Comparison of ENCODE assay signal across 10 mouse cellular contexts in the genomic region with DNA sequence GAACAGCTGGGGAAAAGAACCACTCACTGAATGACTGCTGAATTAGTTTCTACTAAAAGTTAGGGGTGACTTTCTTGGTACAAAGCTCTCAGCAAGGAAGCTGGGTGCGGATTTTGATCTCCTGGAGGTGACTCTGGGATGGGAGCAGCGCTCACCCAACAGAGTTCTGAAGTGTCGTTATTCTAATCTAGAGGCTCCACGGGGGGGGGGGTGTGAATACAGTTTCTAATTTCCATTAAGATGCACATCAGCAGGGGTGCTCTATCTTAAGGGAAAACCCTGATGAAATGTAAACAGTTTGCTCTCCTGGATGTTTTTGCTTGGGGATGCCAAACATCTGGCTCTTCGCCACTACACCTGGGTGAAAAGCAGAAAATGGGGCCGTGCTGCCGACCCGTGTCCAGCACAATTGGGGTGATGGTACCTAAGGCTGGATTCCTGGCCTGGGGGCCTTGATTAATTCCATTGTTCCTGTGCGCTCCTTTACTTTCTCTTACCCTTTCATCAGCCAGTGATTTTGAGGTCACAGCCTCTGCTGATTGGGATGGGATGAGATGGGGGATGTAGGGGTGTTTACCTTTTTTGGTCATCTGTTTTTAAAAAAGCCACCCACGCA. TPM values are rescaled to one million over a fixed set of nuclear protein-coding genes. Genes with fewer than 3 reads are reported as not detected.
DNase-seq lines count a peak whose midpoint lies in the region; ATAC-seq lines count a peak whose summit lies in the region.
"Had no signal": no experiment of that assay in that cellular context is flagged by ENCODE, and none has a peak within 500 bp of the region (broad histone marks: within the 10 kb centered on the region; RNA-seq: fewer than 3 reads in every experiment).

No protein-coding gene starts in this region.

- no peak for DNase-seq in heart, postnatal 25 days (ENCODE audit: low spot score)
- no peak for DNase-seq in hindbrain, embryonic 11.5 days (ENCODE audit: low spot score)
- no peak for DNase-seq in midbrain, embryonic 14.5 days
- DNase-seq in gastrocnemius, adult 8-10 months (ENCODE audit: low spot score in 2 of 2), result no peak
- DNase-seq in layer of hippocampus, postnatal 14 days (ENCODE audit: low spot score in 2 of 2), result no peak
- DNase-seq in urinary bladder, postnatal 4 days (ENCODE audit: low spot score in 2 of 2), result no peak
- DNase-seq: gastrocnemius, postnatal 25 days had no signal

- peak overlapping the region; percentile 95 for H3K27ac ChIP-seq in heart, embryonic 15.5 days
- no peak overlapping the region for H3K27ac ChIP-seq in brown adipose tissue, adult 24 weeks (replicated peaks; ENCODE audit: low read depth, low read length)
- no peak overlapping the region for H3K27ac ChIP-seq in hindbrain, embryonic 11.5 days (ENCODE audit: low read depth, low read length)
- no peak overlapping the region for H3K27ac ChIP-seq in midbrain, embryonic 14.5 days (replicated peaks; ENCODE audit: low read depth, low read length)

- 28% methylated on average over 10 of the region's 10 CpGs for WGBS in heart, embryonic 15.5 days
- 13% methylated on average over 10 of the region's 10 CpGs for WGBS in hindbrain, embryonic 11.5 days
- 17% methylated on average over 10 of the region's 10 CpGs for WGBS in midbrain, embryonic 14.5 days

- no peaks in the 10 kb centered on the region for H3K9me3 ChIP-seq in heart, embryonic 15.5 days (replicated peaks)
- no peaks in the 10 kb centered on the region for H3K9me3 ChIP-seq in hindbrain, embryonic 11.5 days (ENCODE audit: control insufficient read depth, low read length)
- H3K9me3 ChIP-seq in midbrain, embryonic 14.5 days (ENCODE audit: control insufficient read depth, low read length), result no peaks in the 10 kb centered on the region

- peaks cover 34% of the 10 kb centered on the region for H3K4me1 ChIP-seq in heart, embryonic 15.5 days (replicated peaks)
- H3K4me1 ChIP-seq in brown adipose tissue, adult 24 weeks (ENCODE audit: control insufficient read depth, insufficient read depth, insufficient read length, low read length), result no peaks in the 10 kb centered on the region
- no peaks in the 10 kb centered on the region for H3K4me1 ChIP-seq in hindbrain, embryonic 11.5 days (replicated peaks; ENCODE audit: control insufficient read depth, insufficient read depth, low read length)
- H3K4me1 ChIP-seq in midbrain, embryonic 14.5 days (ENCODE audit: control insufficient read depth, insufficient read depth, low read length), result 0 out of 2 replicates have a peak, but pooled peaks cover 8% of the 10 kb centered on the region

- H3K27me3 ChIP-seq in heart, embryonic 15.5 days, result no peaks in the 10 kb centered on the region
- H3K27me3 ChIP-seq in hindbrain, embryonic 11.5 days (ENCODE audit: control insufficient read depth, insufficient read depth, low read length), result no peaks in the 10 kb centered on the region
- peaks cover 16% of the 10 kb centered on the region; the same call in 1 of the 2 replicates for H3K27me3 ChIP-seq in midbrain, embryonic 14.5 days (ENCODE audit: control insufficient read depth, insufficient read depth, low read length)

- H3K36me3 ChIP-seq in heart, embryonic 15.5 days, result no peaks in the 10 kb centered on the region
- H3K36me3 ChIP-seq in hindbrain, embryonic 11.5 days (ENCODE audit: control insufficient read depth, insufficient read depth, low read length), result no peaks in the 10 kb centered on the region
- H3K36me3 ChIP-seq in midbrain, embryonic 14.5 days (ENCODE audit: control insufficient read depth, insufficient read depth, low read length), result no peaks in the 10 kb centered on the region

- H3K4me3 ChIP-seq in heart, embryonic 15.5 days, result peak overlapping the region; percentile 95
- 0 out of 2 replicates have a peak overlapping the region, but pooled peaks have one; percentile 14 for H3K4me3 ChIP-seq in brown adipose tissue, adult 24 weeks (ENCODE audit: insufficient read depth, low read depth, low read length)
- peak overlapping the region; percentile 74 for H3K4me3 ChIP-seq in hindbrain, embryonic 11.5 days (ENCODE audit: low read depth, low read length)
- H3K4me3 ChIP-seq in midbrain, embryonic 14.5 days (replicated peaks; ENCODE audit: low read depth, low read length), result peak overlapping the region; percentile 63

- no peak for ATAC-seq in heart, embryonic 15.5 days (replicated peaks; ENCODE audit: insufficient number of reproducible peaks, insufficient read depth, low FRiP score, low read depth)
- no peak for ATAC-seq in hindbrain, embryonic 11.5 days (ENCODE audit: low FRiP score)
- ATAC-seq in midbrain, embryonic 14.5 days (ENCODE audit: low FRiP score, low TSS enrichment), result no peak

- peak overlapping the region; percentile 82 for H3K4me2 ChIP-seq in heart, embryonic 15.5 days
- peak overlapping the region; percentile 94 for H3K4me2 ChIP-seq in hindbrain, embryonic 11.5 days (replicated peaks; ENCODE audit: low read depth, low read length)
- H3K4me2 ChIP-seq in midbrain, embryonic 14.5 days (ENCODE audit: low read length), result peak overlapping the region; percentile 96; the same call in 1 of the 2 replicates

- peak overlapping the region; percentile 94 for H3K9ac ChIP-seq in heart, embryonic 15.5 days
- no peak overlapping the region for H3K9ac ChIP-seq in hindbrain, embryonic 11.5 days (ENCODE audit: low read depth, low read length)
- H3K9ac ChIP-seq in midbrain, embryonic 14.5 days (replicated peaks; ENCODE audit: low read length), result no peak overlapping the region

- intact Hi-C loops in heart, postnatal 25 days (cut with DNase I), result loop anchor here (5.0 to 10.0 kb wide), 4 partner anchors 120 to 435 kb away; no protein-coding TSS in a partner anchor

RNA-seq across cellular contexts. Expression of a gene that starts 1.9 kb away (rescaled TPM):
- 12.9 and 15.1 TPM in 2 replicates for polyA plus RNA-seq in heart, embryonic 15.5 days (2015; fragmentation: Nextera tagmentation; extraction: Ambion mirVana)
- 1 to 10 TPM; 7.7 to 9.7 TPM for total RNA-seq in heart, postnatal 25 days (2021)
- 0.36 TPM in 1 of 2 replicates, not detected in the other for polyA plus RNA-seq in brown adipose tissue, adult 24 weeks (2012; ENCODE audit: insufficient read depth, insufficient read length, missing spikeins)
- 5.7 and 6.4 TPM in 2 replicates for polyA plus RNA-seq in hindbrain, embryonic 11.5 days (2014; fragmentation: Nextera tagmentation; extraction: Ambion mirVana)
- polyA plus RNA-seq in midbrain, embryonic 14.5 days (2014; fragmentation: Nextera tagmentation; extraction: Ambion mirVana), result 0.81 and 1.5 TPM in 2 replicates
- under 1 TPM; 0.52 to 0.83 (median 0.64) TPM for total RNA-seq in gastrocnemius, adult 8-10 months (2022)
- 1 to 10 TPM; 2.6 to 2.9 TPM for total RNA-seq in layer of hippocampus, postnatal 14 days (2021)
- total RNA-seq: MEL had no signal

Comparison
In these comparisons a context has a peak if more than half of its experiments do, and no peak if none do; other contexts are left out.
1. H3K4me3 ChIP-seq: peak in every context shown above with its lines; median percentile 95 in heart, embryonic 15.5 days; 74 in hindbrain, embryonic 11.5 days; 63 in midbrain, embryonic 14.5 days; 14 in brown adipose tissue, adult 24 weeks.